Mouse (Mus musculus) thymus, adult 2 months (tissue): ENCODE data around the gene Edar.

ENCODE experiments used
- CTCF ChIP-seq: fragments of 200-500 bp; IDR thresholded peaks from 2 replicates; pipeline ENCODE4 v1.5.1; 2012; ENCODE audit warnings: mild to moderate bottlenecking, control low read depth, low read length, moderate library complexity, borderline replicate concordance; ENCODE audit not compliant: control insufficient read depth, poor library complexity, insufficient read depth; ENCODE audit errors: extremely low read depth
- POLR2A ChIP-seq: fragments of 200-500 bp; IDR thresholded peaks from 2 replicates; pipeline ENCODE4 v1.6.1; 2012; ENCODE audit warnings: mild to moderate bottlenecking, low read length, control low read depth, moderate library complexity; ENCODE audit not compliant: control insufficient read depth, poor library complexity, insufficient read depth; ENCODE audit errors: extremely low read depth

- TF ChIP-seq CTCF = no peak
- no peak for TF ChIP-seq POLR2A
These were observed 12.0 kb downstream of the Edar start for GRCm38 (mm10) chr10:58663417-58663816.
